Mouse (Mus musculus): ENCODE results near the gene Hscb.

GRCm38 (mm10) chr5:110806154-110806553 lies 33.4 kb downstream of the Hscb start:
- TF ChIP-seq POLR2A (IDR thresholded peaks at IDR 0.05; ENCODE audit: borderline replicate concordance, insufficient read depth, low read length) (no peak), CTCF (IDR thresholded peaks at IDR 0.05; ENCODE audit: borderline replicate concordance, insufficient read depth, low read depth, low read length) (no peak)
